Mouse (Mus musculus): ENCODE results near the gene Zkscan7.

Gene Zkscan7

DNA sequence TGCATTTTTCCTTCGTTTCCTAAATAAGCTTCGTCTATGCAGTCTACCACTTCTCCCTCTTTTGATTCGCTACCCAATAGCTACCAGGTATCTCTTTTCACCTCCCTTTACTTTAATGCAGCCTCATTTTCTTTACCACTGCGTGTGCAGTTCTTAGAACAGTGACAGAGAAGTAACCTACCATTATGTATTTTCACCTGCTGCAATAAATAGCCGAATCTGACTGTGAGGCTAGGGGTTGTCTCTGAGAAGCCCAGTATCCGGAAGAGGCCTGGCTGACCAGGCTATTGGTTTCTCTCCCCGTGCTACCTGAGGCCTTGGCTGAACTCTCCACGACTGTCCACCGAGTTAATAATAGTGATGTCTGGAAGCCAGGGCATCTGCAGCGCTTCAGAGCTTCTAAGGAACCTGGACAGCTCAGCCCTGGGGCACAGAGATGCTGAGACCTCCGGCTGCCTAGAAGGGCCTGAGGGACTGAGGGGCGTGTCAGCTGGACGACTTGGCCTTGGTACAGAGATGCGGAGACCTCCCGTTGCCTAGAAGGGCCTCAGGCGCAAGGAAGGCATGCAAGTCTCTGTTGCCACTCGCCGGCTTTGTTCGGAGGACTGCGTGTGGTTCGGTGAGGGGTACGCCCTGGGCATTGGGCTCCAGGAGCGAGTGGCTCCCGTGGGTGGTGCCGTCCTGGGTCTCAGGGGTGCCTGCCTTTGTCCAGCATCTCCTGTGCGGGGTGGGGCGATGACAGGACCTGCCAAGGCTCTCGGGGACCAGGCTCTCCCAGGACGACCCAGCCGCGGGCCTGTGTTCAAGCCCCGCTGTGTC, 17.4 kb downstream of the Zkscan7 start:
- DNase-seq, result no peak

DNA sequence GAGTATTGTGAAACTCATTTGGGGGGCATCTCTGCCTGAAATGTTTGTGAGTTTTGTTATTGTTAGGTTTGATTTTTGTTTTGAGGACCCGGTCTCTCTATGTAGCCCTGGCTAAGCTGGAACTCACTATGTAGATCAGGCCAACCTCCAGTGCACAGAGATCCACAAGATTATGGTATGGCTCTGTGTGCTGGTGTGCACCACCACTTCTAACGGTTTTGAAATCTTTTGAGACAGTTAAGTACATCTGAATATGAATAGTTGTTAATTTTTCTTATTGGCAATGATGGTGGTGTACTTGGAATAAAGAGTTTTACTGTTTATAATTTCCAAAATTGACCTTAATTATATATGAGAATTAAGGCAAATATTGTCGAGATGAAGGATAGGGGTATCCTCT, 37.0 kb downstream of the Zkscan7 start:
- no peak for DNase-seq

DNA sequence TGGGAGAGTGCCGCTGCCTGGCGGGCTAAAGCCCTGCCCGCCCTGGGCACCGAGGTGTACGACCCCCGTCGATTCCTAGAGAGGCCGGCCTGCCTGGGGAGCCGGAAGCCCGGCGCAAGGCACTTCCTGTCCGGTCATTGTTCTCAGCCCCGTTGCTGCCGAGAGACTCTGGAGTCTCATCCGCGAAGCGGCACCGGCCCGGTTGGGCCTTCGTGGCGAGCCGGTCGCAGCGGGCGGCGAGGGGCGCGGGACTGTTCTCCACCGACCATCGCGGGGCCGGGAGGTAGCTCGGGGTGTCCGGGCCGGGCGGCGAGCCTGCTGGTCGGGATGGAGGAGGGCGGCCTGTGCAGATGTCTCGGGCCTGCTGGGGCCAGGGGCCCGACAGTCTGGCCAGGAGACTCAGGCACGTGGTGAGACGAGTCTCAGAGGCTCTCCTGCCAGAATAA, 37.5 kb downstream of the Zkscan7 start, which contains the start of gene Zfp105:
Gene Zfp105 (plus strand): TSS at position 137 of the 446 bp plus-strand sequence.
- peak in 1 of 2 experiments; percentile 1 for DNase-seq

DNA sequence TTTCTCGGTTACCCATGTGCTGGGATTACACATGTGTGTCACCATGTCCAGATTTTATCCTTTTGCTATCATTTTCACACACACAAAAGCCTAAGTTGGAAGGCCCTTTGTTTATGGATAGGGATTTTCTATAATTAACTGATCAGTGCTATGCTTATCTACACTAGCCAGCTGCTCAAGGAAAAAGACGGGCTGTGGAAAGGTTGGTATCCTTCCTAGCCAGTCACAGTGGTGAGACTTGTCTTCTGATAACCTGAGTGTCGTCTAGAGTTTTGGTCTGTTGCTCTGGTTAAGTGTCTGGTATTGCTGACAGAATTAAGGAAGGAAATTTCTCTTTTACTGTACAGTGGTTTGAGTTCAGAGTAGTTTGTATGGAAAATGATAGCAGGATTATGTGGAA, 43.4 kb downstream of the Zkscan7 start:
- no peak for DNase-seq
